ENCODE assay signal across 11 mouse cellular contexts in the genomic region with DNA sequence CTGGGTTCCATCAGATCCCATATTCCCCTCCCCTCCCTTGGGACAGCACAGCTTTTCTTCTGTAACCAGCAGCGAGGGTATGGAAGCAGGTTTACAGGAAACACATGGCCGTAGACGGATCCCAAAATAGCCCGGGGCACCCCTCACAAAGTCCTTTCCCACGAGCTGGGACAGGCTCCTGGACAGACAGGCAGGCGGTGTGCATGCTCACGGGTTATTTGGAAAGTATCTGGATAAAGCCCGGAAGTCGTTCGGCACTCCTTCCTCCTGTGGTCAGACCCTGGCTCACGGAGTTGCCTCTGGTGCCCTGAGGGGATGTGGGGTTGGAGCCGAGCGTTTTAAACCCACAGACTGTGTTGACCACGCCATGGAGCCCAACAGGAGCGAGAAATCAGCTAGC. TPM values are rescaled to one million over a fixed set of nuclear protein-coding genes. Genes with fewer than 3 reads are reported as not detected.
DNase-seq lines count a peak whose midpoint lies in the region; ATAC-seq and TF ChIP-seq lines count a peak whose summit lies in the region.
"Had no signal": no experiment of that assay in that cellular context is flagged by ENCODE, and none has a peak within 500 bp of the region (broad histone marks: within the 10 kb centered on the region; RNA-seq: fewer than 3 reads in every experiment).

No protein-coding gene starts in this region.

- peak overlapping the region; percentile 88 for H3K27ac ChIP-seq in liver, adult 2 months (replicated peaks; ENCODE audit: insufficient read depth, low read depth, low read length)
- H3K27ac ChIP-seq: liver, embryonic 13.5 days had no signal

- DNase-seq in liver, adult 2 months (ENCODE audit: extremely low read depth, low read depth, low spot score) = no peak
- no peak for DNase-seq in liver
- peak; percentile 25 to 41 for DNase-seq in heart, postnatal 36 days
- DNase-seq in lung, postnatal 36 days = peak; percentile 39
- no peak for DNase-seq in spleen, postnatal 4 days (ENCODE audit: low spot score in 2 of 2)
- no peak for DNase-seq in layer of hippocampus, postnatal 10 days (ENCODE audit: low spot score in 2 of 2)
- no peak for DNase-seq in cerebellum, adult 18-20 months
- DNase-seq: gastrocnemius, postnatal 36 days; liver, embryonic 13.5 days; right cerebral cortex, postnatal 14 days had no signal

- peak; percentile 66 for ATAC-seq in granulocyte monocyte progenitor cell, adult 5-6 weeks (replicated peaks; ENCODE audit: poor library complexity, severe bottlenecking)

- H3K9ac ChIP-seq in liver, adult 2 months (ENCODE audit: low read depth, low read length) = 0 out of 2 replicates have a peak overlapping the region, but pooled peaks have one; percentile 39
- H3K9ac ChIP-seq: liver, embryonic 13.5 days had no signal

- no peak for TF ChIP-seq POLR2A in liver, adult 2 months (IDR thresholded peaks at IDR 0.05; ENCODE audit: extremely low read depth, insufficient read depth, low read length)

- no peak for TF ChIP-seq CTCF in liver, adult 2 months (IDR thresholded peaks at IDR 0.05; ENCODE audit: low read depth, low read length)

- intact Hi-C loops in heart, postnatal 36 days (cut with DNase I) = loop anchor here (1.0 to 2.0 kb wide), 2 partner anchors 27 to 47 kb away; no protein-coding TSS in a partner anchor

- H3K27me3 ChIP-seq in liver, adult 2 months (ENCODE audit: control insufficient read depth, insufficient read depth, low read length) = no peaks in the 10 kb centered on the region
- H3K27me3 ChIP-seq: liver, embryonic 13.5 days had no signal

- peaks cover 19% of the 10 kb centered on the region for H3K4me1 ChIP-seq in liver, adult 2 months (ENCODE audit: control insufficient read depth, insufficient read depth, low read length)

- peaks cover 34% of the 10 kb centered on the region; the same call in 1 of the 2 replicates for H3K36me3 ChIP-seq in liver, adult 2 months (ENCODE audit: control insufficient read depth, insufficient read depth, low read length)

- H3K79me2 ChIP-seq in liver, adult 2 months (ENCODE audit: control insufficient read depth, insufficient read depth, low read length) = no peaks in the 10 kb centered on the region

- no peak overlapping the region for H3K4me3 ChIP-seq in liver, adult 2 months (ENCODE audit: insufficient read depth, low read depth, low read length)
- H3K4me3 ChIP-seq: liver, embryonic 13.5 days had no signal

- 68% methylated on average over 15 of the region's 15 CpGs for WGBS in liver, adult 2 months

RNA-seq across cellular contexts. Expression of gene Epha2, which starts 24.6 kb away (rescaled TPM):
- total RNA-seq in liver, adult 2 months (2014; rRNA removed) = 7.7 and 9.3 TPM in 2 replicates
- polyA plus RNA-seq in liver, adult 2 months (2012; rRNA removed) = 11.6 and 12.0 TPM in 2 replicates
- 0.88 TPM in 1 of 2 replicates, not detected in the other for total RNA-seq in granulocyte monocyte progenitor cell, adult 5-6 weeks (2014; fragmentation: Nextera tagmentation)
- total RNA-seq in granulocyte monocyte progenitor cell, adult 5-6 weeks (2017) = 0.10 TPM in 1 of 2 replicates, not detected in the other
- 1 to 10 TPM; 5.4 to 7.0 TPM for total RNA-seq in heart, postnatal 36 days (2021)
- 1 to 10 TPM; 2.5 to 2.7 TPM for total RNA-seq in layer of hippocampus, postnatal 10 days (2021)

RNA-seq across cellular contexts. Expression of gene Fam131c, which starts 42.4 kb away (rescaled TPM):
- total RNA-seq in liver, adult 2 months (2014; rRNA removed) = 0.40 and 0.46 TPM in 2 replicates
- 4.5 and 10.3 TPM in 2 replicates for polyA plus RNA-seq in liver, adult 2 months (2012; rRNA removed)
- total RNA-seq in granulocyte monocyte progenitor cell, adult 5-6 weeks (2014; fragmentation: Nextera tagmentation) = not detected in 2 replicates
- not detected in 2 replicates for total RNA-seq in granulocyte monocyte progenitor cell, adult 5-6 weeks (2017)
- total RNA-seq in heart, postnatal 36 days (2021) = 1 to 10 TPM; 1.6 to 1.7 TPM
- 10 to 100 TPM; 10.2 to 10.3 TPM for total RNA-seq in layer of hippocampus, postnatal 10 days (2021)

Comparison
In these comparisons a context has a peak if more than half of its experiments do, and no peak if none do; other contexts are left out.
1. DNase-seq: peak in heart, postnatal 36 days (2 of 2) and lung, postnatal 36 days (single experiment); none in liver, adult 2 months (single experiment), liver (single experiment), spleen, postnatal 4 days (0 of 2), layer of hippocampus, postnatal 10 days (0 of 2) and cerebellum, adult 18-20 months (0 of 2).